Mouse (Mus musculus): ENCODE data around the gene Colgalt2.

DNA sequence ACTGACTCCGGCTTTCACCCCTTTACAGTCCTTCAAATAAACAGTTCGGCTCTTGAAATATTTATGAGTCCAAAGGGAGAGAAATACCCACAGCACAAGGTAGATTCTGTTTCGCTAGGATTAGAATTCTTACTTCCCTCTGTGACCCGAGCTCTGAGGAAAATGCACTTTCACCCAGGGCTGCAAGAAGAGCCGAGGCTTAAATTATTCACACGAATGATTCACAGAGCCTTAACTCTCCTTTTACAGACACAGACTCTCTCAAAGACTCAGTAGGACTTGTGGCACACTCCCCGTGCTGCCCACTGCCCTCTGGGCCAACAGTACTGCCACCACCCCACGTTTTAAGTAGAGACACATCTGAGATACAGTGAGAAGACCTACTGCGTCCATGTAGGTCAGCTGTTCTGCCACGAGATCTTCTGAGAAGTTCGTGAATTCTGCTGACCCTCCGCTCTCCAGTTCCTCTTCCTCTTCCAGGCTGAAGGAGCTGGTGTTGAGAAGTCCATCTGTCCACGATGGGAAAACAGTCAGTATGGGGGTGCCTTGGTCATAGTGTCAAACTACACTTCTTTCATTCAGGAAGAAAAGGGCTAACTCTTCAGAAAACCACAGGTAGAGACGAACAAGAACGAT is 154.4 kb downstream of the Colgalt2 start:
- no peak for TF ChIP-seq POLR2A (IDR thresholded peaks at IDR 0.05; ENCODE audit: control insufficient read depth, extremely low read depth, insufficient read depth, low read length, poor library complexity)
- no peak for TF ChIP-seq CTCF (IDR thresholded peaks at IDR 0.05; ENCODE audit: borderline replicate concordance, control insufficient read depth, extremely low read depth, insufficient read depth, low read length, poor library complexity)

Data from thymus, adult 2 months (tissue).